16 mouse cellular contexts compared by ENCODE assay signal in genomic region chr17:6775221-6775620, GRCm38 (mm10). TPM values are rescaled to one million over a fixed set of nuclear protein-coding genes. Genes with fewer than 3 reads are reported as not detected.
DNase-seq lines count a peak whose midpoint lies in the region; ATAC-seq and TF ChIP-seq lines count a peak whose summit lies in the region.
"Had no signal": no experiment of that assay in that cellular context is flagged by ENCODE, and none has a peak within 500 bp of the region (broad histone marks: within the 10 kb centered on the region; RNA-seq: fewer than 3 reads in every experiment).

No protein-coding gene starts in this region.

- H3K36me3 ChIP-seq in liver, postnatal 0 days (replicated peaks; ENCODE audit: insufficient read depth, low read length) = no peaks in the 10 kb centered on the region
- H3K36me3 ChIP-seq: embryonic facial prominence, embryonic 15.5 days; hindbrain, embryonic 15.5 days; limb, embryonic 15.5 days had no signal

- H3K4me3 ChIP-seq in lung, adult 2 months (replicated peaks; ENCODE audit: extremely low read depth, low read depth, low read length) = no peak overlapping the region
- no peak overlapping the region for H3K4me3 ChIP-seq in liver, postnatal 0 days (ENCODE audit: low read depth, low read length)
- H3K4me3 ChIP-seq: embryonic facial prominence, embryonic 15.5 days; hindbrain, embryonic 15.5 days; limb, embryonic 15.5 days had no signal

- TF ChIP-seq CTCF in lung, adult 2 months (IDR thresholded peaks at IDR 0.05; ENCODE audit: insufficient read depth, low read length) = no peak
- TF ChIP-seq CTCF in liver, postnatal 0 days (IDR thresholded peaks at IDR 0.05; ENCODE audit: low read depth) = no peak

- TF ChIP-seq EP300 in liver, postnatal 0 days (IDR thresholded peaks at IDR 0.05; ENCODE audit: low read depth) = no peak

- no peaks in the 10 kb centered on the region for H3K9me3 ChIP-seq in liver, postnatal 0 days (ENCODE audit: low read length)
- H3K9me3 ChIP-seq: embryonic facial prominence, embryonic 15.5 days; hindbrain, embryonic 15.5 days; limb, embryonic 15.5 days had no signal

- no peaks in the 10 kb centered on the region for H3K27me3 ChIP-seq in liver, postnatal 0 days (ENCODE audit: insufficient read depth, low read length)
- H3K27me3 ChIP-seq: limb, embryonic 15.5 days had no signal

- H3K27ac ChIP-seq in liver, postnatal 0 days (ENCODE audit: low read depth) = no peak overlapping the region
- H3K27ac ChIP-seq: embryonic facial prominence, embryonic 15.5 days; hindbrain, embryonic 15.5 days; limb, embryonic 15.5 days had no signal

- no peak for TF ChIP-seq POLR2A in lung, adult 2 months (IDR thresholded peaks at IDR 0.05; ENCODE audit: borderline replicate concordance, extremely low read depth, low read depth, low read length)

- H3K4me2 ChIP-seq in liver, postnatal 0 days (ENCODE audit: low read depth, low read length) = no peak overlapping the region
- H3K4me2 ChIP-seq: embryonic facial prominence, embryonic 15.5 days; hindbrain, embryonic 15.5 days; limb, embryonic 15.5 days; midbrain, embryonic 11.5 days had no signal

- peak; percentile 26 for DNase-seq in lung, postnatal 36 days
- no peak for DNase-seq in lung, adult 2 months
- DNase-seq in A20 (ENCODE audit: low read depth, low spot score) = peak; percentile 16
- DNase-seq in B cell, adult 2 months = peak; percentile 65 to 67
- DNase-seq in induced T-regulatory cell, adult 2 months (ENCODE audit: low read depth) = peak; percentile 82
- no peak for DNase-seq in liver, postnatal 0 days
- DNase-seq: cerebellum, adult 9-11 months; gastrocnemius, postnatal 25 days; heart, postnatal 10 days; kidney, postnatal 4 days; lung, postnatal 4 days had no signal

- no peak overlapping the region for H3K9ac ChIP-seq in liver, postnatal 0 days (replicated peaks)
- H3K9ac ChIP-seq: embryonic facial prominence, embryonic 15.5 days; hindbrain, embryonic 15.5 days; limb, embryonic 15.5 days had no signal

- ATAC-seq in liver, postnatal 0 days = no peak
- no peak for ATAC-seq in inflammation-experienced regulatory T-cells, adult 6 months

- WGBS in lung, adult 2 months = 65% methylated on average over 9 of the region's 9 CpGs
- 79% methylated on average over 9 of the region's 9 CpGs for WGBS in liver, postnatal 0 days (ENCODE audit: insufficient replicate concordance)

- H3K4me1 ChIP-seq in lung, adult 2 months (ENCODE audit: control insufficient read depth, insufficient read depth, low read length) = peaks cover 40% of the 10 kb centered on the region
- H3K4me1 ChIP-seq in liver, postnatal 0 days (ENCODE audit: insufficient read depth) = peaks cover 22% of the 10 kb centered on the region

RNA-seq across cellular contexts. Expression of gene Ezr, which starts 7.4 kb away (rescaled TPM):
- 79.3 and 84.0 TPM in 2 replicates for polyA plus RNA-seq in lung, adult 2 months (2012; rRNA removed)
- 32.0 and 34.8 TPM in 2 replicates for polyA plus RNA-seq in liver, postnatal 0 days (2015; fragmentation: Nextera tagmentation; extraction: Ambion mirVana)
- polyA plus RNA-seq in inflammation-experienced regulatory T-cells, adult 6 months (2017; shearing (Covaris generic)) = 100 to 1,000 TPM; 111 to 138 (median 117) TPM

Comparison
In these comparisons a context has a peak if more than half of its experiments do, and no peak if none do; other contexts are left out.
1. DNase-seq: peak in lung, postnatal 36 days (single experiment), A20 (single experiment), B cell, adult 2 months (2 of 2) and induced T-regulatory cell, adult 2 months (single experiment); none in lung, adult 2 months (single experiment) and liver, postnatal 0 days (single experiment).